Mouse (Mus musculus) kidney, postnatal 25 days (tissue): Measurements from ENCODE around the gene Plekhg3.

Source experiments
- DNase-seq, 2 experiments: peaks; one replicate each; pipeline ENCODE4 v3.0.0; 2021; ENCODE audit warnings: mixed read lengths in 2 of 2

Gene Plekhg3

DNA sequence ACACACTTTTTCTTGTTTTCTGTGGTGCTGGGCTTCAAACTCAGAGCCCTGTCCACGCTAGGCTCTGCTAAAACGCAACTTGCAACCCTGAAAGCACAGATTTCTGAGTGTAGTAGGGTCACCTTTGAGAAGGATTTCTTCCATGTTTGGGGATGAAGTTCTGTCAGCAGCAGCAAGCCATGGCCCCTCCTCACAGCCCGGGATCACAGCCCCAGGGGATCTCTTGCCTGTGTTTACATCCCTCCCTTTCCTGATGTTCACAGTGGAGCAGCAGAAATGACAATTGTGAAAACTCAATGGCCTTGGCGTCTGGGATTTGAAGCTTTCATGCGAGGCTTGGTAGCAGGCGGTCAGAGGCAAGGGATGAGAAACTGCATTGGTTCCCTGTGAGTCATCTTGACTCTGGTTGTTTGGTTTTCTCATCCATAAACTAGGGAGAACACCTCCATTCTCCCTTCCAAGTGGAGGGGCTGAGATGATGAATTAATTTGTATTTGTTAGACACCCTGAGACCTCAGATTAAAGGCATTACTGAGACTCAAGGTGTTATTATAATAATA lies at the start of gene Plekhg3:
Plekhg3 (plus strand) TSS at position 312 of the 560 bp plus-strand sequence.
- DNase-seq = no peak

DNA sequence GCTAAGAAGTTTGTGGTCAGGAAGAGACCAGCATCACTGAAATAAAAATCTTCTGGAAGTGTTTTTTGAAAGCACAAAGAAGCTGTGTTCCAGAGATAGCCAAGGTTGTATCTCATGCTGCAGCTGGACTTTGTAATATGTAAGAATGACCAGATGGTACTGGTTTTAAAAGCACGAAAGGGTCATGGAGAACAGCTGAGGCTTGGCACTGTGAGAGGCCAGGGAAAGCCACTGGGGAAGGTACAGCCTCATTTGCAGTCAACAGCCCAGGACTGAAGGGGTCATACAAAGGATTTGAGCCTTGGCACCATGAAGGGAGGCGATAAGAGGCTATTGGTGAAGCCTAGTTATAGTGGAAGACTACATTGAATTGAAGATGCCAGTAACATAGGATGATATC lies 48.2 kb upstream of the Plekhg3 start:
- DNase-seq = no peak

DNA sequence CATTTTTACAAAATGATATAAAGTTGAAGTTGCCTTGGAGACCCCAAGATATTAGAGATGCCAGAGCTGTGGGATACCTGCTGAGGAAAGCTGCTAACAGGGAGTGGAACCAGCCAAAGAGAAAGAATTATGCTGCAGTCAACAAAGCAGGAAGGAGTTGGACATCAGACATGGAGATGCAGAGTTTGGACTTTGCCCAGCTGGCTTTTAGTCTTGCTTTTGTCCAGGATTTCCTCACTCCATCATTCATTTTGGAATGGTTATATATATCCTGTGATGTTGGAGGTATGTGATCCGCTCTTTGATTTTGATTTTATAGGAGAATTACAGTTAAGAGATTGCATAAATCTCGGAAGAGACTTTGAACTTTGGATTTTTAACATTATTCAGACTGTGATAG lies 47.7 kb upstream of the Plekhg3 start:
- DNase-seq = no peak

DNA sequence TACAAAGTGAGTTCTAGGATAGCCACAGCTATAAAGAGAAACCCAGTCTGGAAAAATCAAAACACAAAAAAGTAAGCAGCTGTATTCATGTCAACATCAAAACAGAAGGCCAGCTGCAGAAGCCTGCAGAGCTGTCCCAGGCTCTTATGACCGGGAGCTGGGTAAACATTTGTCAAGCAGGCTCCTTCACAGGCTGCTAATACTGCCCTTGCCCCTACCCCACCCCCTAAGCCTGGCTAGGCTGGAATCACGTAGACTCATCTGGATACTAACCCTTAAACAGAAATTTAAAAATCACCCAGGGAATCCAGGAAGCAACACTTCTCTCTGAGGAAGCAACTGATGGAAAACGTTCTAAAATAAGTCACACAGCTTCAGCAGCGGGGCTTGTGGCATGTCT lies 45.8 kb upstream of the Plekhg3 start:
- no peak for DNase-seq

GRCm38 (mm10) chr12:76485381-76485780 lies 45.3 kb upstream of the Plekhg3 start:
- DNase-seq = no peak

- DNase-seq = no peak
Measured at GRCm38 (mm10) chr12:76486943-76487342, 43.7 kb upstream of the Plekhg3 start.

DNA sequence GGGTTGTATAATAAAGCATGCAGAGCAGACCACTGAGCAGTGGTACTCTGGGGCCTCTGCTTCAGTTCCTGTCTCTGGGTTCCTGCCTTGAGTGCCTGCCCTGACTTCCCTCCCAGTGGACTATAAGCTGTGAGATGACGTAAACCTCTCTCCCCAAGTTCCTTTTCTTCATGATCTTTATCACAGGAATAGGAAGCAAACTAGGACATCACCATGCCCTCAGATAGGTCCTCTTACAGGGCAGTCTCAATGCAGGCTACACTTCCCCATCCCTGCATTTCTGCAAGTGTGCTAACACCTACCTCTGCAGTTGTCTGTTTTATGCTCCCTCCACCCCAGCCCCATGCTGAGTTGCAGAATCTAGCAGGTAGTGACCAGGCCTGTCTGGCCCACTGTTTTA lies 39.9 kb upstream of the Plekhg3 start:
- no peak for DNase-seq

- DNase-seq = peak; percentile 16 to 55
Measured at GRCm38 (mm10) chr12:76493462-76493861, 37.2 kb upstream of the Plekhg3 start.

DNA sequence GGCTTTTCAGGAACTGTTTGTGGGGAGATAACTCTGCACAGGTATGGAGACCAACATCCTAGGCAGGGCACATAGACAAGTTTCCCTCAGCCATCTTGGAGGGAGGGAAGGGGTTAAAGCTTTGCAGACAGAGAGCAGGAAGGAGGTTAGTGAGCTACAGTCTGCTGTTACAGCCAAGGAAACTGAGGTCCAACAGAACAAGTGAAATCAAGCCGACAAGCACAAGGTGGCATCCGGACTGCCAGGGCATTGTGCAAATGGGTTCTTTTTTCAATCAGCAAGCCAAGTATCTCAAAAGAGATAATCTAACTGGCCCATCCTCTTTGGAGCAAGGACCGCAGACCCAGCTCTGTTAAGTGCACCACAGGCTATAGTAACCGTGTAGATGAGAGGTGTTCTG lies 35.3 kb upstream of the Plekhg3 start:
- DNase-seq = no peak

DNA sequence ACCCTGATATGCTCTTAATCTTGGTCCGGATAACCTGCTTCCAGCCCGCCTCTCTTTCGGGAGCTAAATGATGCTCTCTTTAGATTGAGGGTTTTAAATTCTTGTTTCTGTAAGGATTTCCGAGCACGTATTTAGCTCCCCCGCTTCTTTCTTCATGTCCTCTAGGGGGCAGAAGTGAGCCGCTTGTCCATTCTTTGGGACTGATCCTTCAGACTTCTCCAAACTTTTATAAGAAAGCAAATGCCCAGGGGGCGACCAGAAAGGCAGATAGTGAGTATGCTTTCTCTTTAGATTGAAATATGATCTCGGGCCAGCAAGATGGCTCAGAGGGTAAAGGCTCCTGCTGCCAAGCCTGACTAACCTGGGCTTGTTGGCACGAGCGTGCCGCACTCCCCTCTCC lies 34.4 kb upstream of the Plekhg3 start:
- peak; percentile 62 to 76 for DNase-seq

- DNase-seq = no peak
Measured at GRCm38 (mm10) chr12:76499276-76499675, 31.4 kb upstream of the Plekhg3 start.

- no peak for DNase-seq
Measured at GRCm38 (mm10) chr12:76500055-76500454, 30.6 kb upstream of the Plekhg3 start.

GRCm38 (mm10) chr12:76500896-76501295 lies 29.8 kb upstream of the Plekhg3 start:
- no peak for DNase-seq

DNA sequence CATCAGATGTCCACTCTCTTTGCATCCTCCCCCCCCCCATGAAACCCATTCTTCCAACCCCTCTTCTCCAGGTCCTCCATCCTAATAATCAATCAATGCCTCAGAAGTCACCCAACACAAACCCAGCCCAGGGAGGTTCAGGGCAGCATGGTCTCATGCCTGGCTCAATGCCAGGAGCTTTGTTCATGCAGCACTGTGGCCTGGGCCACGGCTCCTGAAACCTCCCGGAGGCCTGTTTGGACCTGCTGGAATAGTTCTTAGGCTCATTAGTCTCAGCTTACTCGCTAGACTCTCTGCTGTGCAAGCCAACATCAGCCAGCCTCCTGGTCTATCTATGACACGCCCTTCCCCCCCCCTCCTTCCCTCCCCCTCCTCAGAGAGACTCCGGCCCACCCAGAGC lies 27.7 kb upstream of the Plekhg3 start:
- DNase-seq = peak; percentile 58 to 79

DNA sequence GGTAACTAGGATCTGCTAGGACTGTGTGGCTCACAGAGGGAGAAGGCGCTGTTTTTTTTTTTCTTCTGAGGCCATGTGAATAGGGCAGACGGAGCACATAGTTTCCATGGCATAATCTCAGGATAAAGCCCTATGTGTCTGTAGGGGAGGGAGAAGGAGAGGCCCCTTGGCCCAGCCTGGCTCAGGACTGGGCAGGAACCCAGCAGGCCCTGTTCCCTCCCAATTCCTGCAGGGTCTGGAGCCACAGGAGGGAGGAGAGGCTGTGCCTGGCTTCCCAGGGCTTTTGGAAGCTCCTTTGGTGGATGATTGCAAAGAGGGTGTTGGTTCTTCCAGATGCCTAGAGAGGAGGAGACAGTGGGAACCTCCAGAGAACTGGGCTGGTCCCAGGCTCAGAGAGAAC lies 24.2 kb upstream of the Plekhg3 start:
- no peak for DNase-seq

DNA sequence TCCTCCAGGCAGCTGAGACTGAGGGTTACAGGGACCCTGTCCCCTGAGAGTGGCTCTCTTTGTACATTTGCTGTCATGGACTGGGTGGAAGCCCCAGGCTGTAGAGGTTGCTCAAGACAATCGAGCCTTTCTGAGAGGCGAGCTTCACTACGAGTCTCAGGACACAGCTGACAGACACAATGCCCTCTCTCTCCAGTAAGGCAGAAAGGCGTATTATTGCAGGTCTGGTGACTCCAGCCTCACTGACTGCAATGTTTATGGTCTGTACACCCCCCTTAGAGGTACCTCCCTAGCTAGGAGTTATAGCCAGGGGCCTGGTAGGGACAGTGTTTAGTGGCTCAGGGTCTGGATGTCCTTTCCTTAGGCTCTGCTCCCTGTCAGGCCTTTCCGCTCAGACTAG lies 22.9 kb upstream of the Plekhg3 start:
- no peak for DNase-seq

- DNase-seq = peak; percentile 70 to 77
Measured at GRCm38 (mm10) chr12:76508909-76509440, 21.7 kb upstream of the Plekhg3 start.

GRCm38 (mm10) chr12:76512731-76513130 lies 18.0 kb upstream of the Plekhg3 start:
- DNase-seq = peak; percentile 77 to 82

DNA sequence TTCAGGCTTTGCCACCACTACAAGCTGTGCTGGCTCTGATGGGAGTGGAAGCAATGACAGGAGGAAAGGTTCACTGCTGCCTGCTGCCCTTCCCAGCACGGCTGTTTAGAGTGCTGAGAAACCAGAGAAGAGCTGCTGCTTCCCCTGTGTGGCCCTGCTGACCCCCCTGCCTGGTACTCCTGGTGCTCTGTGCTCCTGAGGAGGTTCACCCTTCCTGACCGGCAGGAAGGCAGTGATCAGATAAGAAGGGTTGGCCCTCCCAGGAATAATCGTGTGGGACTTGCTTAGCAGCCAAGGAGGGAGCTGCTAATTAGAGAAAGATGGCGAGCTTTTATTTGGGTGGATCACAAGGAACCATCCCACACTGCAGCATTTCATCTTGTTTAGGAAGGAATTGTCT lies 15.8 kb upstream of the Plekhg3 start:
- peak; percentile 18 to 73 for DNase-seq

- DNase-seq = peak; percentile 71 to 78
Measured at GRCm38 (mm10) chr12:76518000-76518399, 12.7 kb upstream of the Plekhg3 start.

GRCm38 (mm10) chr12:76518909-76519842 lies 11.5 kb upstream of the Plekhg3 start:
- DNase-seq = peak; percentile 40 to 83

DNA sequence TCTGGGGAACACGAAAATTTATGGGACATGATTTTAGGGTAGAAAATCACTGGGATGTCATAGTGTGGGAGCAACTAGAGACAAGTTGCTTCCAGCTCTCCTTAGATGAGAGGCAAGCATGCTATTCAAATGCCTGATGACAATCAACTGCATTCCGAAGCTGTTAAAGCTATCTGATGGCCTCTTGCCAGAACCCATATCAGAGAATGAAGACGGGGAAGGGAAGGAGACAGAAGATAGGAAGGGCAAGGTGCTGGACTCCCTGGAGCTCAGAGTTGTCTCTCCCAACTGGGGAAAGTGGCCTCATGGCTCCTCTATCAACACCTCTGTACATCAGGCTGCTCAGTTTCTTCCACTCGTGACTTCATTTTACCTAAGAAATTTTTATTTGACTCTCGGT lies 7.0 kb upstream of the Plekhg3 start:
- DNase-seq = no peak

DNA sequence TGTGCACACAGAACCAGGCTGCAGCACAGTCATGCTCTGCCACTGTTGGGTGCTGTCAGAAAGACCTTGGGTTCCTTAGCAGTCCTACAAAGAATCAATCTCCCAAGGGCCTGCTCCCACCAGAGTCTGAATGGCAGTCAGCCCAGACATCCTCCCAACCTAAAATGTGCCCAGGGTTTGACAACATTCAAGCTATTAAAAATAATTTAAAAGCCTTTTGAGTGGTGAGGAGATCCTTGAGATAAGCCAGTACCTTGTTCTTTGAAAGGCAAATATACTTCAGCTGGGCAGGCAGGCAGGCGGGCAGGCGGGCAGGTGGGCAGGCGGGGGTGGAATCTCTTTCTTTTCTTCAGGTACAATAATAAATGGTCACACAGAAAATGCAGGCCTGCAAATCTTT lies 5.8 kb upstream of the Plekhg3 start:
- DNase-seq = no peak

GRCm38 (mm10) chr12:76527245-76527881 lies 3.3 kb upstream of the Plekhg3 start:
- DNase-seq = no peak
